Mouse (Mus musculus) bone marrow, adult 2 months (tissue): ENCODE results near the gene Lrmda. TPM values are rescaled to one million over a fixed set of nuclear protein-coding genes. Genes with fewer than 3 reads are reported as not detected.

Experiments used
- H3K27ac ChIP-seq: fragments of 200-500 bp; 2 replicates; pipeline ENCODE4 v1.5.1; 2012; ENCODE audit warnings: low read depth, mild to moderate bottlenecking, control low read depth, inconsistent platforms, low read length; ENCODE audit not compliant: control insufficient read depth, poor library complexity, insufficient read depth
- H3K4me1 ChIP-seq: fragments of 200-500 bp; 2 replicates; pipeline ENCODE4 v1.6.1; 2011; ENCODE audit warnings: low read length; ENCODE audit not compliant: control insufficient read depth, insufficient read depth
- H3K4me3 ChIP-seq: fragments of 200-500 bp; replicated peaks from 2 replicates; pipeline ENCODE3; 2011; ENCODE audit warnings: mild to moderate bottlenecking, low read depth, low read length, control low read depth; ENCODE audit not compliant: control insufficient read depth
- CTCF ChIP-seq: fragments of 200-500 bp; IDR thresholded peaks from 2 replicates; pipeline ENCODE4 v1.5.1; 2011; ENCODE audit warnings: low read length, control low read depth; ENCODE audit not compliant: control insufficient read depth, insufficient read depth
- POLR2A ChIP-seq: fragments of 200-500 bp; IDR thresholded peaks from 2 replicates; pipeline ENCODE4 v1.6.1; 2011; ENCODE audit warnings: low read depth, mild to moderate bottlenecking, control low read depth, low read length, borderline replicate concordance; ENCODE audit not compliant: control insufficient read depth
- WGBS: fragments of 180-500 bp; shearing (Covaris S2); methylation state at CpG from one replicate; pipeline ENCODE4 v1.1.7; 2018; 5-methylcytosine and 5-hydroxymethylcytosine counted together
- polyA plus RNA-seq: library from polyadenylated mRNA; stranded (reverse); fragments of >200 nt; gene quantifications from 2 replicates; pipeline ENCODE4 v1.2.4, GENCODE M21; 2011; ENCODE audit warnings: low replicate concordance; ENCODE audit not compliant: missing spikeins, insufficient read depth, insufficient read length

The Lrmda gene
- polyA plus RNA-seq, 1 experiment, result 3.8 TPM

DNA sequence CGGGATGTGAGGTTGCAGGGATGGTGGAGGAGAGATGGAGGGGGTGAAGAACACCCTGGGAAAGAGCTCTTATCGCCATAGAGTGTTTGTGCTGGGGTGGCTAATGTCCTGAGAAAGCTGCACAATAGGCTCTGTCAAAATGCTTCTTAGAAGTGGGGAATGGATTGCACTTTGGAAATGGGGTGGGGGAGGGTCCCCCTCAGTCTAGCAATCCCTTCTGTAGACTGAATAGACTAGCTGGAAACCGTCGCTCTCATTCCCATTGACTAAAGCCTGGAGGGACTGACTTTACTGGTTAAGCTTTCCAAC is 527.1 kb downstream of the Lrmda start:
- TF ChIP-seq CTCF (no peak), POLR2A (no peak)

DNA sequence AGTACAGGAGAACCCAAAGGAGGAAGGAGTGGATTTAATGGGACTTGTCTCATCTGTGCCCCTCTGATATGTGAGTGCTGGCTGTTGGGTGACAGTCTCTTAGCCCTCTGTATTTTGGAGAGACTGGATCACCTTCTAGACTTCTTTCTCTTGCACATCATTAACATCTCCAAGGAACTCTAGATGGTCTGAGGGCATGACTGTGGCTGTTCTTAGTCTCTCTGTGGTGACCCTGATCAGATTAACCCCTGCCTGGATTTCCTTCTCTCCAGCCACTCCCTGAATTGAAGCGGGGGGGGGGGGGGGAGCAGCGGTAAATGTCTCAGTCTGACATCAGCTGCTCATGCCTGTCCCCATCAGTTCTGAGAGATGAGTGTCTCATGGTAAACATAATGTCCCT is 528.8 kb downstream of the Lrmda start:
- H3K4me1 ChIP-seq, result no peaks in the 10 kb centered on the region
- no peak overlapping the region for H3K27ac ChIP-seq
- TF ChIP-seq POLR2A, result no peak
- no peak for TF ChIP-seq CTCF
- no peak overlapping the region for H3K4me3 ChIP-seq
- 64% methylated on average over 2 of the region's 2 CpGs for WGBS

More for the DNA sequence above, 527.1 kb downstream of the Lrmda start:
- H3K4me1 ChIP-seq, result no peaks in the 10 kb centered on the region
- H3K4me3 ChIP-seq, result no peak overlapping the region
- 80% methylated on average over 4 of the region's 4 CpGs for WGBS
- no peak overlapping the region for H3K27ac ChIP-seq

DNA sequence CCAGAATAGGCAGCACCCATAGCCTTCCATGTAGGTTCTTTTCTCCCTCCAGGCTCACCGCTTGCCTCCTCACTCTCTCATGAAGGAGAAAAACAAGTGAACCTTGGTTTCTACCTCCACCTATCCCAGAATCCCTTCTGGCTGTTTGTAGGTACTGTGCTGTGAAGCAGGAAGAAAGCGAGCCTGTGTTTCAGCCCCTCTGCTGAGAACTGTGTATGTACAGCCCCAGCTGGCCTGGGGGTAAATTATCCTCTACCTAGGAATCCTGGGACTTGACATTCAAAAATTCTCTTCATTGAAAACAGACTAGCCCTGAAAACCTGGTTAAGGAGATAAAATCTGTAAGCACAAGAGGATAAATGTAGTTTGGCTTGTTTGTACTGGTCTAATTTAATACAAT is 529.7 kb downstream of the Lrmda start:
- 85% methylated on average over 2 of the region's 2 CpGs for WGBS
- no peak overlapping the region for H3K4me3 ChIP-seq
- no peaks in the 10 kb centered on the region for H3K4me1 ChIP-seq
- no peak overlapping the region for H3K27ac ChIP-seq
- TF ChIP-seq POLR2A (no peak), CTCF (no peak)

DNA sequence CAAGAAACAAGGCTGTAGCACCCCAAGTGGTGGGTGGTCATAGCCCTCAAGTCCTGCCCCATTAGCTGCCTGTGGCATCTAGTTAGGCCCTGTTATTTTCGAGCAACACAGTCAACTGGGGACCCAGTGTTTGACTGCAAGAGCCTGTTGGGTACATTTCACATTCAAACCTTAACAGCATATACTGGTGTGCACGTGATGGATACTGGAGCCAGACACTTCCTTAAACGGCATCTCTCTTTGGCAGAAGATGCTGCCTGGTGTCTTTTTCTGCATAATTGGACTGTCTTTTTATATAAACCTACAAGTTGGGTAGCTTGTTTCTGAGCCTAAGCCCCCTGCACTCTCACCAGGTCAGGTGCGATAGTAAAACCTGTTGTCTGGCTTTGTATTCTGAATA is 532.8 kb downstream of the Lrmda start:
- TF ChIP-seq POLR2A (no peak), CTCF (no peak)
- H3K27ac ChIP-seq, result no peak overlapping the region
- no peak overlapping the region for H3K4me3 ChIP-seq
- H3K4me1 ChIP-seq, result no peaks in the 10 kb centered on the region
- WGBS, result 81% methylated on average over 4 of the region's 4 CpGs

DNA sequence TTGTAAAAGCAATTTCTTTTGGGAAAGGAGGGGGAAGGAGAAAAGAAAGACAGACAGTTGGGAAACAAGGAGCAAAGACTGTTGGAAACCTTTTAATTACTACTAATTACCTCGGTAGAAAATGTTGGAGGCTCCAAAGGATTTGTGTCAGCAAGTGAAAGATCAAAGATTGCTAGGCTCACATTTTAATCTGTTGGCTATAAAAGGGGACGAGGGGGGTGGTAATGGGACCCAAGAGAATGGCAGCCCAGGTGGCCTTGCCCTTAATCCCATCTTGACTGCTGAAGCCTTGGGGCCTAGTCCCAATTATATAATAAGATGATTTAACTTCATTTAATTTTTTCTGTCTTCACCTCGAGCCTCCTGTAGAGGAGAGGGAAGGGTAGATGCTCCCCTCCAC is 533.3 kb downstream of the Lrmda start:
- Histone ChIP-seq H3K27ac (no peak overlapping the region), H3K4me3 (no peak overlapping the region), H3K4me1 (no peaks in the 10 kb centered on the region)
- no peak for TF ChIP-seq POLR2A
- TF ChIP-seq CTCF, result no peak
- 68% methylated on average over 3 of the region's 3 CpGs for WGBS

DNA sequence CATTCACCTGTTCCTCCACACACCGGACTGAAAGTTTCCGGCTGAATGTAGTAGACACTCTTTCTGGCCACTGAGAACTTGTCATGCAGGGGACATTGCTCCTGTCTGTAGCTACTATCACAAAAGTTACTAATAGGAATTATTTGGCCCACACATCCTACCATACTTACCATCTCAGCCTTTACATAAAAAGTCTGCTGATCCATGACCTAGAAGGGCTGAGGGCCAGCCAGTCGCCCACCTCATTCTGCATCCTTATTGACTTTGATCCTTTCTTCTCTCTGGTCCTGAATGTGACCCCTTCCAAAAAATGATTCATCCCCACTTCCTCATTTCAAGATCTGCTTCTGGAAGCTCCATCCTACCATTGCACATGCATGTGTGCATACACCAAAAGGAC is 534.2 kb downstream of the Lrmda start:
- TF ChIP-seq POLR2A (no peak), CTCF (no peak)
- Histone ChIP-seq H3K4me3 (no peak overlapping the region), H3K27ac (no peak overlapping the region), H3K4me1 (no peaks in the 10 kb centered on the region)
- 80% methylated on average over 3 of the region's 3 CpGs for WGBS

DNA sequence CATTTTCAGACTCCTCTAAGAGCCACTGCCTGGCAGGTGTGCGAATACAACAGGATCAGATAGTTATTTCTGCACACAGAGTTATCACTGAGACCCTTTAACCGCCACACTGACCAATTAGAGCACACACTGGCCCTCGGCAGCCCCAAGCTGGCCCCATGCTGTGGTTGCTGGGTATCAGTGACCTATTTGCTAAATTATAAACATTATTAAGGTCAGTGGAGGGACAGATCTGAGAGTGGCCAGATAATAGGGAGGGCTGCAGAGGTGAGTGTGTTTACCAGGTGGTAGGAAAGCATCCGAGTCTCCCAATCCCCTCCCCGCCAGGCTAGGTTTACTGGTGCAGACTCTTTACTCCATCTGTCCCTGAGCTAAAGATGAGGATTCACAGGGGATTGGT is 553.0 kb downstream of the Lrmda start:
- H3K4me1 ChIP-seq, result no peaks in the 10 kb centered on the region
- no peak overlapping the region for H3K27ac ChIP-seq
- TF ChIP-seq CTCF, result no peak
- TF ChIP-seq POLR2A, result no peak
- 85% methylated on average over 5 of the region's 5 CpGs for WGBS
- no peak overlapping the region for H3K4me3 ChIP-seq

DNA sequence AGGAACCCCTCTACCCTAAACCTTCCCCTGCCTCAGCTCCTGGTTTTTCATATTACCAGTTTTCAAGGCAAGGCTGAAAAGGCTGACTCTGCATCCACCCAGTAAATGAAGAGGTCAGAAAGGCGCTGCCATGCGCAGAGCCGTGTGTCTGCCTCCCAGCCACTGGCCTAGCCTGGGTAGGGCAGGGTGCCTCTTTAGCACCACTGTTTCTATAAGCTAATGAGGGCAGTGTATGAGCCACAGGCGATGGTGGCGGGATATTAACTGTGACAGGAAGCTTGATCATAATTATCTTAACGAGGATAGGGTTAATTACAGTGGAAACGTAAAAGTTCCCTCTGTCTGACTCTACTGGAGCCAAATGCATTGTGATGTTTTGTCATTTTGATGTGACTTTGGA is 554.1 kb downstream of the Lrmda start:
- 80% methylated on average over 7 of the region's 7 CpGs for WGBS
- no peaks in the 10 kb centered on the region for H3K4me1 ChIP-seq
- no peak overlapping the region for H3K4me3 ChIP-seq
- no peak for TF ChIP-seq CTCF
- TF ChIP-seq POLR2A, result no peak
- no peak overlapping the region for H3K27ac ChIP-seq

DNA sequence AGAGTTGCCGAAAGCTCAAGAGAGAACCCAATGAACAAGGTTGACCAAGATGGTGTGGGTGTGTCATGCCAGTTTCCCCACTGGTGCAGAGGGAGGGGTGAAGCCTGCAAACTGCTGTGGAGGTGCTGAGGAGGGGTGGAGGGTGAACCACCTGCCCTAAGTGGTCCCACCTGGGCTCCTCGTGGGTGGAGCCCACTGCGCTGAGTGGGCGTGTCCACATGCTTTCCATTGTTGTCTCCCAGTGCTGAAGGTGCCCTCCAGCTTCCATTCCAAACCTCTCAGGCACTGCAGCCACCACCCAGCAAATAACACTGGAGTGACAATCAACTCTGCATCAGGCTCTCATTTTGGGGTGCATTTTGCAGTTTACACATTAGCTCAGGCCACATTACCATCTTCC is 554.5 kb downstream of the Lrmda start:
- no peaks in the 10 kb centered on the region for H3K4me1 ChIP-seq
- no peak for TF ChIP-seq CTCF
- H3K4me3 ChIP-seq, result no peak overlapping the region
- 79% methylated on average over 4 of the region's 4 CpGs for WGBS
- H3K27ac ChIP-seq, result no peak overlapping the region

DNA sequence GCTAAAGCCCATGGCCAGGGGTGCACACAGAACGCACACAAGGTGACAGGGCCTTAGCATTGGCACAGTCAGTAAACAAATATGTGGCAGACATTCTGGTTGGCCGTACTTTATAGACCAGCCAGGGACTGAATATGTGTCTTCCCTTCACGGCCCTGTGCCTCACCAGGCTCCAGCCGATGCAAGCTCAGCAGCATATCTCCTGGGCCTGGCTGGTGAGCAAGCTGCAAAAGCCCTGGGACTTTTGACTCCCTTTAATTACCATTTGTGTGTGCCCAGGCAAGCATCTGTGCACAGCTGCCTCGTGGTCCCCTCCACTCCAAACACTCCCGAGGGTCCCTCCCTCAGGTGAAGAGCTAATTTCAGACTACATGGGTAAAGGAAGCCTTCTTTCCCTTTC is 556.9 kb downstream of the Lrmda start:
- WGBS, result 73% methylated on average over 6 of the region's 6 CpGs
- Histone ChIP-seq H3K4me3 (no peak overlapping the region), H3K27ac (no peak overlapping the region), H3K4me1 (no peaks in the 10 kb centered on the region)
- TF ChIP-seq CTCF (no peak), POLR2A (no peak)
